Comparison of ENCODE assay signal across 23 mouse cellular contexts in genomic region chr16:57419881-57420280, GRCm38 (mm10).
DNase-seq lines count a peak whose midpoint lies in the region; ATAC-seq and TF ChIP-seq lines count a peak whose summit lies in the region.
"Had no signal": no experiment of that assay in that cellular context is flagged by ENCODE, and none has a peak within 500 bp of the region (broad histone marks: within the 10 kb centered on the region; RNA-seq: fewer than 3 reads in every experiment).

No protein-coding gene starts in this region.

- no peaks in the 10 kb centered on the region for H3K36me3 ChIP-seq in embryonic facial prominence, embryonic 14.5 days (ENCODE audit: control insufficient read depth, insufficient read depth, low read length)
- no peaks in the 10 kb centered on the region for H3K36me3 ChIP-seq in embryonic facial prominence, embryonic 10.5 days (replicated peaks)
- H3K36me3 ChIP-seq in heart, embryonic 13.5 days: no peaks in the 10 kb centered on the region
- H3K36me3 ChIP-seq in liver, adult 2 months (ENCODE audit: control insufficient read depth, insufficient read depth, low read length): no peaks in the 10 kb centered on the region
- H3K36me3 ChIP-seq in liver, embryonic 12.5 days: no peaks in the 10 kb centered on the region
- H3K36me3 ChIP-seq: embryonic facial prominence, embryonic 12.5 days; hindbrain, embryonic 13.5 days; midbrain, embryonic 15.5 days had no signal

- DNase-seq in embryonic facial prominence, embryonic 14.5 days (ENCODE audit: low spot score): no peak
- no peak for DNase-seq in embryonic facial prominence, embryonic 10.5 days (ENCODE audit: low spot score)
- no peak for DNase-seq in heart, postnatal 10 days
- DNase-seq in liver, adult 2 months (ENCODE audit: extremely low read depth, low read depth, low spot score): peak; percentile 24
- DNase-seq in layer of hippocampus, adult 2 months (ENCODE audit: low spot score in 2 of 2): no peak
- DNase-seq: cerebellum, adult 9-10 months; cerebellum, postnatal 36 days; gastrocnemius, postnatal 10 days; kidney, adult 11 months; kidney, postnatal 14 days; liver; right cerebral cortex, adult 18-20 months; thymus, adult 18-20 months; thymus, postnatal 25 days had no signal

- no peaks in the 10 kb centered on the region for H3K9me3 ChIP-seq in embryonic facial prominence, embryonic 14.5 days (ENCODE audit: control insufficient read depth, low read length)
- H3K9me3 ChIP-seq in embryonic facial prominence, embryonic 10.5 days: no peaks in the 10 kb centered on the region
- no peaks in the 10 kb centered on the region for H3K9me3 ChIP-seq in heart, embryonic 13.5 days
- H3K9me3 ChIP-seq in liver, embryonic 12.5 days (replicated peaks): no peaks in the 10 kb centered on the region
- H3K9me3 ChIP-seq: embryonic facial prominence, embryonic 12.5 days; G1E; hindbrain, embryonic 13.5 days; midbrain, embryonic 15.5 days had no signal

- H3K27ac ChIP-seq in embryonic facial prominence, embryonic 14.5 days (replicated peaks; ENCODE audit: low read depth, low read length): peak overlapping the region; percentile 33; the same call in 1 of the 2 replicates
- H3K27ac ChIP-seq in embryonic facial prominence, embryonic 10.5 days (replicated peaks): no peak overlapping the region
- H3K27ac ChIP-seq in heart, embryonic 13.5 days (replicated peaks): peak overlapping the region; percentile 82
- no peak overlapping the region for H3K27ac ChIP-seq in liver, adult 2 months (replicated peaks; ENCODE audit: insufficient read depth, low read depth, low read length)
- H3K27ac ChIP-seq in liver, embryonic 12.5 days: no peak overlapping the region
- H3K27ac ChIP-seq in brown adipose tissue, adult 24 weeks (replicated peaks; ENCODE audit: low read depth, low read length): peak overlapping the region; percentile 94
- no peak overlapping the region for H3K27ac ChIP-seq in layer of hippocampus, adult 2 months
- H3K27ac ChIP-seq: embryonic facial prominence, embryonic 12.5 days; hindbrain, embryonic 13.5 days; midbrain, embryonic 15.5 days had no signal

- no peak for TF ChIP-seq CTCF in liver, adult 2 months (IDR thresholded peaks at IDR 0.05; ENCODE audit: low read depth, low read length)
- no peak for TF ChIP-seq CTCF in layer of hippocampus, adult 2 months (conservative IDR thresholded peaks at IDR 0.05)

- no peak overlapping the region for H3K4me3 ChIP-seq in embryonic facial prominence, embryonic 14.5 days (ENCODE audit: low read depth, low read length)
- no peak overlapping the region for H3K4me3 ChIP-seq in embryonic facial prominence, embryonic 10.5 days
- no peak overlapping the region for H3K4me3 ChIP-seq in heart, embryonic 13.5 days
- no peak overlapping the region for H3K4me3 ChIP-seq in liver, adult 2 months (ENCODE audit: insufficient read depth, low read depth, low read length)
- H3K4me3 ChIP-seq in liver, embryonic 12.5 days: no peak overlapping the region
- H3K4me3 ChIP-seq in brown adipose tissue, adult 24 weeks (ENCODE audit: insufficient read depth, low read depth, low read length): no peak overlapping the region
- no peak overlapping the region for H3K4me3 ChIP-seq in layer of hippocampus, adult 2 months
- H3K4me3 ChIP-seq: embryonic facial prominence, embryonic 12.5 days; erythroblast, embryonic 14.5 days; hindbrain, embryonic 13.5 days; midbrain, embryonic 15.5 days had no signal

- ATAC-seq in embryonic facial prominence, embryonic 14.5 days (ENCODE audit: low read depth): no peak
- no peak for ATAC-seq in heart, embryonic 13.5 days (ENCODE audit: extremely low read depth, insufficient number of reproducible peaks, low FRiP score, low TSS enrichment)
- no peak for ATAC-seq in liver, embryonic 12.5 days
- ATAC-seq: forebrain, embryonic 16.5 days; midbrain, embryonic 15.5 days had no signal

- H3K79me2 ChIP-seq in liver, adult 2 months (ENCODE audit: control insufficient read depth, insufficient read depth, low read length): no peaks in the 10 kb centered on the region

- intact Hi-C loops in heart, postnatal 10 days (cut with DNase I): loop anchor here (1.0 to 10.0 kb wide), 3 partner anchors 132 to 985 kb away; partner anchors contain the start of gene Dcbld2

- no peaks in the 10 kb centered on the region for H3K27me3 ChIP-seq in embryonic facial prominence, embryonic 14.5 days (replicated peaks; ENCODE audit: control insufficient read depth, insufficient read depth, low read length)
- no peaks in the 10 kb centered on the region for H3K27me3 ChIP-seq in embryonic facial prominence, embryonic 10.5 days (replicated peaks; ENCODE audit: low read depth, poor library complexity, severe bottlenecking)
- H3K27me3 ChIP-seq in heart, embryonic 13.5 days (replicated peaks): no peaks in the 10 kb centered on the region
- no peaks in the 10 kb centered on the region for H3K27me3 ChIP-seq in liver, adult 2 months (ENCODE audit: control insufficient read depth, insufficient read depth, low read length)
- H3K27me3 ChIP-seq in liver, embryonic 12.5 days (replicated peaks): no peaks in the 10 kb centered on the region
- H3K27me3 ChIP-seq: embryonic facial prominence, embryonic 12.5 days; hindbrain, embryonic 13.5 days; midbrain, embryonic 15.5 days had no signal

- no peak for TF ChIP-seq POLR2A in liver, adult 2 months (IDR thresholded peaks at IDR 0.05; ENCODE audit: extremely low read depth, insufficient read depth, low read length)

- H3K9ac ChIP-seq in embryonic facial prominence, embryonic 14.5 days (ENCODE audit: low read depth, low read length): no peak overlapping the region
- H3K9ac ChIP-seq in heart, embryonic 13.5 days: no peak overlapping the region
- H3K9ac ChIP-seq in liver, adult 2 months (ENCODE audit: low read depth, low read length): no peak overlapping the region
- no peak overlapping the region for H3K9ac ChIP-seq in liver, embryonic 12.5 days
- H3K9ac ChIP-seq: embryonic facial prominence, embryonic 12.5 days; hindbrain, embryonic 13.5 days; midbrain, embryonic 15.5 days had no signal

- no peak overlapping the region for H3K4me2 ChIP-seq in embryonic facial prominence, embryonic 14.5 days (ENCODE audit: low read depth, low read length)
- H3K4me2 ChIP-seq in heart, embryonic 13.5 days: no peak overlapping the region
- H3K4me2 ChIP-seq in liver, embryonic 12.5 days: no peak overlapping the region
- H3K4me2 ChIP-seq: embryonic facial prominence, embryonic 12.5 days; hindbrain, embryonic 13.5 days; midbrain, embryonic 15.5 days had no signal

- 86% methylated on average over 5 of the region's 5 CpGs for WGBS in embryonic facial prominence, embryonic 14.5 days
- 88% methylated on average over 5 of the region's 5 CpGs for WGBS in embryonic facial prominence, embryonic 10.5 days
- 67% methylated on average over 5 of the region's 5 CpGs for WGBS in heart, embryonic 13.5 days
- WGBS in liver, adult 2 months: 57% methylated on average over 5 of the region's 5 CpGs
- WGBS in liver, embryonic 12.5 days (ENCODE audit: insufficient replicate concordance): 71% methylated on average over 5 of the region's 5 CpGs

- H3K4me1 ChIP-seq in embryonic facial prominence, embryonic 14.5 days (ENCODE audit: control insufficient read depth, insufficient read depth, low read length): peaks cover 35% of the 10 kb centered on the region
- H3K4me1 ChIP-seq in embryonic facial prominence, embryonic 10.5 days: peaks cover 26% of the 10 kb centered on the region
- peaks cover 64% of the 10 kb centered on the region for H3K4me1 ChIP-seq in heart, embryonic 13.5 days
- H3K4me1 ChIP-seq in liver, adult 2 months (ENCODE audit: control insufficient read depth, insufficient read depth, low read length): no peaks in the 10 kb centered on the region
- peaks cover 7% of the 10 kb centered on the region; the same call in 1 of the 2 replicates for H3K4me1 ChIP-seq in liver, embryonic 12.5 days
- peaks cover 14% of the 10 kb centered on the region for H3K4me1 ChIP-seq in brown adipose tissue, adult 24 weeks (ENCODE audit: control insufficient read depth, insufficient read depth, insufficient read length, low read length)
- H3K4me1 ChIP-seq: midbrain, embryonic 15.5 days had no signal

Comparison
In these comparisons a context has a peak if more than half of its experiments do, and no peak if none do; other contexts are left out.
1. H3K27ac ChIP-seq: peak in embryonic facial prominence, embryonic 14.5 days (single experiment), heart, embryonic 13.5 days (single experiment) and brown adipose tissue, adult 24 weeks (single experiment); none in embryonic facial prominence, embryonic 10.5 days (single experiment), liver, adult 2 months (single experiment), liver, embryonic 12.5 days (single experiment) and layer of hippocampus, adult 2 months (single experiment).